Mouse (Mus musculus) left cerebral cortex, adult 9 months (tissue): Measurements from ENCODE around the gene Zfp93.
"Not testable (repeated sequence)": the region's sequence is repeated elsewhere in the genome, so short reads cannot be mapped to it uniquely, and the experiment has no call there.

Experiments
- DNase-seq, 2 experiments: peaks; one replicate each; pipeline ENCODE4 v3.0.0; 2022; ENCODE audit warnings: low spot score in 2 of 2

The Zfp93 gene

DNA sequence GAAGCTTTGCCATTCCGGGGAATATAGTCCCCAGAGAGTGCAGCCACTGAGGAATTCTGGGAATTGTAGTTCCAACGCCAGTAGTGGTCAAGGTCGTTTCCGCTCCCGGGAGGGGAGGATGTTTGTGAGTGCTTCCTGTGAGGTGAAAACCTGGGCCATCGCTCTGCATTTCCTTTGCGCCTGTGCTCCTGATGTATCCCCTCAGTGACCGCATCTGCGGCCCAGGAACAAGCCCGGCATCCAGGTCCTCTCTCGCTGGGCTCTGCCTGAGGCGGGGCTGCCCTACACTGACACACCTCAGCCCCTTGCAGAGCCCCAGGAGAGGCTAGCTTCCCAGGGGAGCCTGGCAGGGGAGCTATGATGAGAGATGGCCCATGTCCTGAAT, at the start of gene Zfp93:
Gene Zfp93 (plus strand): TSS at position 133 of the 385 bp plus-strand sequence.
- DNase-seq = peak; percentile 58 to 86

DNA sequence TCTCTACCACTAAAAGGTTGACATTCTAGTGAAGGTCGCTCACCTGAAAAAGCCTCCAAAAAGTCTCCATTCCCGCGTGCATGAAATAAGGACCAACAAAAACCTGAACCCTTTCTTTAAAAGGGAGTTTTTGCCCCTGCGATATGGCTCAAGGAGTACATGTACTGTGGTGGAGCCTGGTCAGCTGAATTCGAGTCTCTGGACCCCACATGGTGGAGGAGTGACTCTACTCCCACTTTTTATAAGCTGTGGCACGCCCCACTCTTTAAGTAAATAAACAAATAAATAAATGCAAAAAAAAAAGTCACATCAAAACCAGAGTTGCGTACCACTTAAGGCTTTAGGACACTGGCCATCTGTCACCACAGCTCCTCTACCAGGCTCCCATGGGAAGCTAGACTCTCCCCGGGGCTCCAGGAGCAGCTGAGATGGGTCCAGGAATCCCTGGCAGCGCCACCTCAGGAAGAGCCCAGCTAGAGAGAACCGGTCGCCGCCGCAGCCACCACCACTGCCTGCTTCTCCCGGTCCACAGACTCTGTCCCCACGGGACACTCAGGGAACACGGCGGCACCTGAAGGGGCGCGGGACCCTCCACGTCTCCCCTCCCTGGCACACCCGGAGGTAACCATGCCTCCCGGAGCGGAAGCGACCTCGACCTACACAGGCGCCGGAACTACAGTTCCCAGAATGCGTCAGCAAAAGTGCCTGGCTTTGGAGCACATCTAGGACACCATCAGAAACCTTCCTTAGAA, 33.0 kb upstream of the Zfp93 start, which contains the start of gene Zfp109:
Gene Zfp109 (minus strand): TSS at position 521 of the 752 bp plus-strand sequence.
- DNase-seq = peak; percentile 27 to 79

- DNase-seq = no peak
Observed at GRCm38 (mm10) chr7:24253779-24254615, 16.2 kb upstream of the Zfp93 start.

DNA sequence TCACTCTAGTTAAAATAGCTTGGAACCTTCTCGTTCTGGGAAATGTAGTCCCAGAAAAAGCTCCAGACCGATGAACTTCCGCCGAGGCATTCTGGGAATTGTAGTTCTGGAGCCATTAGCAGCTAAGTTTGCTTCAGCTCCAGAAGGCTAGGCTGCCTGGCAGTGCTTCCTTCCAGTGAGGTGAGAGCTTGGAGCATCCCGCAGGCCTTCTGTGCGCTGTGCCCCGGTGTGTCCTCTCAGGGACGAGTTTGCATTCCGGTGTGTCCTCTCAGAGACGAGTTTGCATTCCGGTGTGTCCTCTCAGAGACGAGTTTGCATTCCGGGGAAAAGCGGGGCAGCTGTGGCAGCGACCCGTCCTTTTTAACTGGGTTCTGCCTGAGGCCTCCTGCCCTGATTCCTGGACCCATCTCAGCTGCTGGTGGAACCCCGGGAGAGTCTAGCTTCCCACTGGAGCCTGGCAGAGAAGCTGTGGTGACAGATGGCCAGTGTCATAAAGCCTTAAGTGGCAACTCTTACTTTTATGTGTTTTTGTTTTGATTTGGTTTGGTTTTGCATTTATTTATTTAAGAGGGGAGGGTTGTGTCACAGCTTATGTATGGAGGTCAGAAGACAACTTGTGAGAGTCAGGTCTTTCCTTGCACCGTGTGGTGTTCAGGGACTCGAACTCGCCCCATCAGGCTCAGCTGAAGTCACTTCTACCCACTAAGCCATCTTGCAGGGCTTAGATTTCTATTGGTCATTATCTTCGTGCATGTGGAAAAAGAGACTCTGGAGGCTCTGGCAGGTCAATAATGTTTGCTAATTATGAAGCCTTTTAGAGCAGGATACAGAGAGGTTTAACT, 15.4 kb upstream of the Zfp93 start, which contains the start of gene Zfp108:
Gene Zfp108 (plus strand): TSS at position 162 of the 842 bp plus-strand sequence.
- peak; percentile 74 to 92 for DNase-seq

DNA sequence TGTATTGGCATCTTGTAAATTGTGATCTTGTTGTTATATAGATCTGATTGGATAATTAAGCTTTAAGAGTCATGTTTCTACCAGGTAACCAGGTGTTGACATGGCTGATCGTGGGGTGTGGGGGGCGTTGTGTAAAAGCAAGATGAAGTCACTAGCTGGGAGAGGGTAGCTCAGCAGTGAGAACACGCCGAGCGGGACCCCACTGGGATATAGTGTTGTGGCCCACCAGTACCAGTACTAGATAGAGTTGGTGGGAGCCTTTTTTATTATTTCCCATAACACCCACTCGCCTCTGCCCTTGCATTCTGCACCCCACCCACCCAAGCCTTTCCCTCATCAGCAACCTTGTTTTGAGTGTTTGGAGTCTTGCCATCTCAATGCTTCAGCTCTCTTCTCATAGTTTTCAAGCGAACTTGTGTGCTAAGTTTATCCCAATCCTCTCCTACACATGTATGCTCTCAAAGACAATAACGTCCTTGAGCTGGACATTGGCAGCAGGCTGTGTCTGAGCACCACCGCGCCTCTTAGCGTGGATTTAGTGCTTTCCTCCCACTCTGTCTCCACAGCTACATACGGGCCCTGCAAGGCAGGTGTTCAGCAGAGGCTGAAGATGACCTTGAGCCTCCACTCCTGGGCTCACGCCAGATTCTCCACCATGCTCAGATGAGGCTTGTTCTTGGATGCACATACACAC, 10.8 kb upstream of the Zfp93 start:
- DNase-seq = no peak

- no peak for DNase-seq
Observed at GRCm38 (mm10) chr7:24260000-24260312, 10.3 kb upstream of the Zfp93 start.

- no peak for DNase-seq
Observed at GRCm38 (mm10) chr7:24268176-24269155, 1.8 kb upstream of the Zfp93 start.

- no peak for DNase-seq
Observed at GRCm38 (mm10) chr7:24269256-24269655, 964 bp upstream of the Zfp93 start.

DNA sequence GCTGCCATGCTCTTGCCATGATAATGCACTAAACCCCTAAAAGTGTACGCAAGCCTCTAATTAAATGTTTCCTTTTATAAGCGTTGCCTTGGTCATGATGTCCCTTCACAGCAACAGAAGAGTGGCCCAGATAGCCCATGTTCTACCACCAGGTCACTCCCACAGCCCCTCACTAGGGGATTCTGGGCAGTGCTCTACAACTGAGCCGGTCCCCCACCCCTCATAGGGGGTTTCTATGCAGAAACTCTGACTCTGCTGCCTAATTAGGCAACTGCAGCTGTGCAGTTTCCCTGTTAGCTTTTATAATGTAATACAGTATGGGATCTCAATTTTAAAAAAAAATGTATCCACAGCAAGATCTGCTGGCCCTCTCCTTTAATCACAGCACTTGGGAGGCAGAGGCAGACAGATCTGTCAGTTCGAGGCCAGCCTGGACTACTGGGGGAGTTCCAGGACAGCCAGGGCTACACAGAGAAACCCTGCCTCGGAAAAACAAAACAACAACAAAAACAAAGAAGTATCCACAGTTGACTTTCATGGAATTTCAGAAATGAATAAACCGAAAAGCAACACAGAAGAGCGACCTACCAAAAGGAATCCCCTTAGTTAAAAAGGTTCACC, 443 bp upstream of the Zfp93 start:
- DNase-seq = no peak

- DNase-seq = no peak
Observed at GRCm38 (mm10) chr7:24271191-24271590, 971 bp downstream of the Zfp93 start.

- DNase-seq = no peak
Observed at GRCm38 (mm10) chr7:24274456-24274855, 4.2 kb downstream of the Zfp93 start.

- DNase-seq = not testable (repeated sequence)
Observed at GRCm38 (mm10) chr7:24278771-24279170, 8.6 kb downstream of the Zfp93 start.

GRCm38 (mm10) chr7:24280031-24280857, 10.0 kb downstream of the Zfp93 start:
- no peak for DNase-seq

DNA sequence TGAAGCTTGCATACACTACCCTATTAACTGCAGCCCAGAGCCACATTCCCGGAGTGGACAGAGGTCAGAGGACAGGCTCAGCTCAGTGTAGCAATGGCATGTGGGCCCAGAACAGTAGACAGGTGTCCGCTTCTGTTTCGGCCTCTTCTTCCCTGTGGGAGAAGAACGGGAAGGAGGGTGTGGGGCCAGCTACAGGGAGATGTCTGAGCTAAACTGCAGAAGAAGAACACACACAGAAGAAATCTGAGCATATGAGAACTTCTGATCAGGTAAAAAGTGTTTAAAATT, 10.6 kb downstream of the Zfp93 start:
- DNase-seq = no peak

GRCm38 (mm10) chr7:24286090-24286489, 15.9 kb downstream of the Zfp93 start:
- DNase-seq = no peak

DNA sequence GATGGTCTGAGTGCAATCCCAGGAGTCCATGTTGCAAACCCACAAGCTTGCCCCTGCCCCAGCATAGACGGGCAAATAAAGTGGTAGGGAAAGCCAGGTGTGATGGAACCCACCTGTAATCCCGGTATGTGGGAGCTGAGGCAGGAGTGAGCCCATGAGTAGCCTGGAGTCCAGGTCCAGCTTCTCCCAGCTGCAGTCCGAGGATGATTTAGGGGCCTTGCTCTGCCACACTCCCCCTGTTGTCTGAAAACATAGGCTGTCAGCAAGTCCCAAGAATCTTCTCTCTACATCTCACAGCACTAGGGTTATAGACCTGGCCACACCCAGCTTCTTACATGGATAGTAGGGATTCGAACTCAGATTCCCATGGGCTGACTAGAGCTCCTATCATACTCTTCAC, 16.7 kb downstream of the Zfp93 start:
- no peak for DNase-seq

- no peak for DNase-seq
Observed at GRCm38 (mm10) chr7:24287670-24288069, 17.4 kb downstream of the Zfp93 start.

GRCm38 (mm10) chr7:24288512-24288911, 18.3 kb downstream of the Zfp93 start:
- DNase-seq = no peak

DNA sequence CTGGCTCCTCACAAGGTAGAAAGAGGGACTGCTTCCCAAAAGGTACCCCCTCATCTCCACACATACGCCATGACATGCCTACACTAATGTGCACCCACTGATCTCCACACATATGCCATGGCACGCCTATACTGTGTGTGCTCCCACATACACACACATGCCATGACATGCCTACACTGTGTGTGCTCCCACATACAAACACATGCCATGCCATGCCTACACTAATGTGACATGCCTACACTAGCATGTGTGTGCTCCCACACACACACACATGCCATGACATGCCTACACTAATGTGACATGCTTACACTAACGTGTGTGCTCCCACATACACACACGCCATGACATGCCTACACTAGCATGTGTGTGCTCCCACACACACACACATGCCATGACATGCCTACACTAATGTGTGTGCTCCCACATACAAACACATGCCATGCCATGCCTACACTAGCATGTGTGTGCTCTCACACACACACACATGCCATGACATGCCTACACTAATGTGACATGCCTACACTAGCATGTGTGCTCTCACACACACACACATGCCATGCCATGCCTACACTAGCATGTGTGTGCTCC, 20.0 kb downstream of the Zfp93 start:
- no peak for DNase-seq
